In genomic region chr10:45510662-45511061, GRCm38 (mm10) we compare ENCODE assay signal across 27 mouse cellular contexts. TPM values are rescaled to one million over a fixed set of nuclear protein-coding genes. Genes with fewer than 3 reads are reported as not detected.
"Had no signal": no experiment of that assay in that cellular context is flagged by ENCODE, and none has a peak within 500 bp of the region (broad histone marks: within the 10 kb centered on the region; RNA-seq: fewer than 3 reads in every experiment).

No protein-coding gene starts in this region.

- H3K4me2 ChIP-seq: heart, embryonic 12.5 days; hindbrain, embryonic 12.5 days; hindbrain, embryonic 14.5 days; intestine, embryonic 15.5 days; kidney, embryonic 15.5 days; limb, embryonic 13.5 days; limb, embryonic 15.5 days; liver, embryonic 12.5 days had no signal

- DNase-seq: gastrocnemius, adult 2 months; gastrocnemius, postnatal 10 days; gastrocnemius, postnatal 25 days; heart, adult 18-20 months; heart, postnatal 10 days; heart, postnatal 4 days; kidney, adult 18-20 months; kidney, adult 9 months; kidney, postnatal 14 days; kidney, postnatal 36 days; layer of hippocampus, adult 9-11 months; layer of hippocampus, postnatal 36 days; left cerebral cortex, postnatal 4 days had no signal

- H3K4me3 ChIP-seq: gastrocnemius, adult 2 months; heart, embryonic 10.5 days; heart, embryonic 12.5 days; hindbrain, embryonic 10.5 days; hindbrain, embryonic 12.5 days; intestine, embryonic 15.5 days; kidney, embryonic 15.5 days; limb, embryonic 13.5 days; limb, embryonic 15.5 days; liver, embryonic 12.5 days had no signal

- H3K27me3 ChIP-seq: heart, embryonic 12.5 days; hindbrain, embryonic 12.5 days; intestine, embryonic 15.5 days; kidney, embryonic 15.5 days; limb, embryonic 13.5 days; limb, embryonic 15.5 days; liver, embryonic 12.5 days had no signal

- H3K27ac ChIP-seq: gastrocnemius, adult 2 months; heart, embryonic 10.5 days; hindbrain, embryonic 10.5 days; hindbrain, embryonic 12.5 days; hindbrain, embryonic 14.5 days; intestine, embryonic 15.5 days; kidney, embryonic 15.5 days; kidney, postnatal 0 days; limb, embryonic 13.5 days; limb, embryonic 15.5 days; liver, embryonic 12.5 days; liver, embryonic 14.5 days had no signal

- H3K4me1 ChIP-seq: heart, embryonic 10.5 days; heart, embryonic 12.5 days; hindbrain, embryonic 10.5 days; hindbrain, embryonic 12.5 days; intestine, embryonic 15.5 days; kidney, embryonic 15.5 days; limb, embryonic 13.5 days; limb, embryonic 15.5 days; liver, embryonic 12.5 days had no signal

- H3K36me3 ChIP-seq: heart, embryonic 10.5 days; heart, embryonic 12.5 days; hindbrain, embryonic 10.5 days; hindbrain, embryonic 12.5 days; intestine, embryonic 15.5 days; kidney, embryonic 15.5 days; limb, embryonic 13.5 days; limb, embryonic 15.5 days; liver, embryonic 12.5 days had no signal

RNA-seq across cellular contexts. Expression of gene Lin28b, which starts 24.5 kb away (rescaled TPM):
- polyA plus RNA-seq: large intestine, adult 2 months; liver, adult 2 months had no signal
